Mouse (Mus musculus): ENCODE results near the gene Samd7.

DNA sequence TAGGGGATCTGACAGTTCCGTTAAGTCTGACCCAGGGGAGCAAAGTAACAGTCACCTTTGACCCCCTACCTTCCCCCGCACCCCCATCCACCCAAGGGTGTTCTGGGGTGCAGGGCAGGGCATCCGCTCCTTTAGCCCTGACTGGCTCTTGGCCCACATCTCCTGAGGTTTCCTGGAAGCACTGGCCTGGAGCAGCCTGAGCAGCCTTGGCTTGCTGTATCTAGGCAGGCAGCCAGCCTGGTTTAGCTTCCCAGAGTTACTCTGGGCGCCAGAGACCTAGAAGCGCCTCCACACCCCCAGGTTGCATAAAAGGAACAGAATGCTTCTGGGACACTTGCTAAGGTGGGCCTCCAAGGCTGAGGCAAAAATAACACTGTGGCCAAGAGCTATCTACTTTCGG, 4.8 kb upstream of the Samd7 start:
- TF ChIP-seq CTCF (IDR thresholded peaks at IDR 0.05; ENCODE audit: insufficient read depth, low read length) (no peak), POLR2A (IDR thresholded peaks at IDR 0.05; ENCODE audit: borderline replicate concordance, extremely low read depth, low read depth, low read length) (no peak)

Data from lung, adult 2 months (tissue).